Mouse (Mus musculus): ENCODE data around the gene Emx2. TPM values are rescaled to one million over a fixed set of nuclear protein-coding genes. Genes with fewer than 3 reads are reported as not detected.

Emx2 gene
- polyA plus RNA-seq, 1 experiment from 2014 or later, result 14.0 TPM

GRCm38 (mm10) chr19:59470913-59471312 lies 12.7 kb downstream of the Emx2 start:
- DNase-seq (ENCODE audit: low spot score), result peak; percentile 41

GRCm38 (mm10) chr19:59472844-59473243 lies 14.7 kb downstream of the Emx2 start:
- DNase-seq (ENCODE audit: low spot score) (no peak), ATAC-seq (ENCODE audit: insufficient number of reproducible peaks, low FRiP score, low TSS enrichment, low read depth) (no peak)
- Histone ChIP-seq H3K4me1 (ENCODE audit: control insufficient read depth, insufficient read depth, low read length) (peaks cover 14% of the 10 kb centered on the region), H3K36me3 (ENCODE audit: control insufficient read depth, insufficient read depth, low read length) (no peaks in the 10 kb centered on the region), H3K4me2 (ENCODE audit: low read depth, severe bottlenecking) (no peak overlapping the region), H3K4me3 (ENCODE audit: low read depth, low read length) (no peak overlapping the region), H3K27me3 (ENCODE audit: control insufficient read depth, insufficient read depth, low read length) (peaks cover 50% of the 10 kb centered on the region), H3K9me3 (ENCODE audit: control insufficient read depth, low read length) (no peaks in the 10 kb centered on the region), H3K27ac (replicated peaks; ENCODE audit: low read depth, low read length) (no peak overlapping the region), H3K9ac (ENCODE audit: low read length) (no peak overlapping the region)
- WGBS, result 91% methylated on average over 2 of the region's 2 CpGs

More at GRCm38 (mm10) chr19:59470913-59471312, 12.7 kb downstream of the Emx2 start:
- H3K4me3 ChIP-seq (ENCODE audit: low read depth, low read length), result no peak overlapping the region
- ATAC-seq (ENCODE audit: insufficient number of reproducible peaks, low FRiP score, low TSS enrichment, low read depth), result no peak
- H3K4me1 ChIP-seq (ENCODE audit: control insufficient read depth, insufficient read depth, low read length), result peaks cover 20% of the 10 kb centered on the region
- peak overlapping the region; percentile 31; the same call in 1 of the 2 replicates for H3K4me2 ChIP-seq (ENCODE audit: low read depth, severe bottlenecking)
- H3K9ac ChIP-seq (ENCODE audit: low read length), result peak overlapping the region; percentile 27; the same call in 1 of the 2 replicates
- no peaks in the 10 kb centered on the region for H3K36me3 ChIP-seq (ENCODE audit: control insufficient read depth, insufficient read depth, low read length)
- no peaks in the 10 kb centered on the region for H3K9me3 ChIP-seq (ENCODE audit: control insufficient read depth, low read length)
- no peak overlapping the region for H3K27ac ChIP-seq (replicated peaks; ENCODE audit: low read depth, low read length)
- WGBS, result under 1% methylated on average over 13 of the region's 13 CpGs
- H3K27me3 ChIP-seq (ENCODE audit: control insufficient read depth, insufficient read depth, low read length), result peaks cover 67% of the 10 kb centered on the region

DNA sequence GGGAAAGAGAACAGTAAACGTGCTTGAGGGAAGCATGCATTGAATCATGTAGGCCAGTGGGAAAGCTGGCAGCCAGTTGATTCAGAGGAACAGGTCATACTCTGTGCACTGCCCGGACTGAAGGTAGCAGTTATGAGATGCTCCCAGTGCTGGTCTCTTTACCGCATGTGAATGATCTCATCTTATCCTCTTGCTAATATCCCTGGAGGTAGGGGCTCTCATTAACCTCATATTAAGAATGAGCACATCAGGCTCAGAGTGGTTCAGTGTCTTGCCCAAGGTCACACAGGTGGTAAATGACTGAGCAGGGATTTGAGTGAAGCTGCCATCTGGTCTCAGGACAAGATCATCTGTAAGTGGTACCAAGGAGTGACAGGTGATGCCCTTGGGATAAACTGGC lies 21.7 kb downstream of the Emx2 start:
- H3K9ac ChIP-seq (ENCODE audit: low read length), result no peak overlapping the region
- WGBS, result 80% methylated on average over 3 of the region's 3 CpGs
- no peaks in the 10 kb centered on the region for H3K9me3 ChIP-seq (ENCODE audit: control insufficient read depth, low read length)
- no peaks in the 10 kb centered on the region for H3K4me1 ChIP-seq (ENCODE audit: control insufficient read depth, insufficient read depth, low read length)
- no peak overlapping the region for H3K4me3 ChIP-seq (ENCODE audit: low read depth, low read length)
- no peak overlapping the region for H3K4me2 ChIP-seq (ENCODE audit: low read depth, severe bottlenecking)
- DNase-seq (ENCODE audit: low spot score) (no peak), ATAC-seq (ENCODE audit: insufficient number of reproducible peaks, low FRiP score, low TSS enrichment, low read depth) (no peak)
- H3K27me3 ChIP-seq (ENCODE audit: control insufficient read depth, insufficient read depth, low read length), result no peaks in the 10 kb centered on the region
- H3K36me3 ChIP-seq (ENCODE audit: control insufficient read depth, insufficient read depth, low read length), result no peaks in the 10 kb centered on the region
- H3K27ac ChIP-seq (replicated peaks; ENCODE audit: low read depth, low read length), result no peak overlapping the region

DNA sequence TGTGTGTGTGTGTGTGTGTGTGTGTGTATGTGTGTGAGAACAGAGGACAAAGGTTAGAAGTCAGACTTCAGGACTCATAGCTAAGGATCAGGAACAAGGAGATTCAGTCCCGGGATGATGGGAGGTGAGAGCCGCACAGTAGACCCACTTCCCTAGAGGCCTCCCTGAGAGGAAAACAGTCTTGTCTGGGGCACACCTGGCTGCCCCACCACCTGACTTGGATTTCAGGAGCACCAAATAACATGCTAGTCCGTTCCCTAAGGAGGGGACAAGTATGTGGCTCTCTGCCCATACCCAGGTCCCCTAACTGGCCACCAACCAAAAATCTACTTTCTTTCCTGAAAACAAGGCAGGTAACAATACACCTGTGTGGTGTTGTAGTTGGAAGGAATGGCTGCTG lies 22.4 kb downstream of the Emx2 start:
- Histone ChIP-seq H3K27ac (replicated peaks; ENCODE audit: low read depth, low read length) (no peak overlapping the region), H3K4me3 (ENCODE audit: low read depth, low read length) (no peak overlapping the region), H3K27me3 (ENCODE audit: control insufficient read depth, insufficient read depth, low read length) (no peaks in the 10 kb centered on the region), H3K4me2 (ENCODE audit: low read depth, severe bottlenecking) (no peak overlapping the region), H3K9me3 (ENCODE audit: control insufficient read depth, low read length) (no peaks in the 10 kb centered on the region), H3K4me1 (ENCODE audit: control insufficient read depth, insufficient read depth, low read length) (no peaks in the 10 kb centered on the region), H3K9ac (ENCODE audit: low read length) (no peak overlapping the region), H3K36me3 (ENCODE audit: control insufficient read depth, insufficient read depth, low read length) (no peaks in the 10 kb centered on the region)
- no peak for ATAC-seq (ENCODE audit: insufficient number of reproducible peaks, low FRiP score, low TSS enrichment, low read depth)
- WGBS, result 85% methylated on average over 3 of the region's 3 CpGs
- no peak for DNase-seq (ENCODE audit: low spot score)

- no peak overlapping the region for H3K9ac ChIP-seq (ENCODE audit: low read length)
- DNase-seq (ENCODE audit: low spot score) (no peak), ATAC-seq (ENCODE audit: insufficient number of reproducible peaks, low FRiP score, low TSS enrichment, low read depth) (no peak)
- no peak overlapping the region for H3K4me3 ChIP-seq (ENCODE audit: low read depth, low read length)
- no peaks in the 10 kb centered on the region for H3K36me3 ChIP-seq (ENCODE audit: control insufficient read depth, insufficient read depth, low read length)
- no peak overlapping the region for H3K27ac ChIP-seq (replicated peaks; ENCODE audit: low read depth, low read length)
- H3K4me1 ChIP-seq (ENCODE audit: control insufficient read depth, insufficient read depth, low read length), result peaks cover 5% of the 10 kb centered on the region; the same call in 1 of the 2 replicates
- H3K27me3 ChIP-seq (ENCODE audit: control insufficient read depth, insufficient read depth, low read length), result no peaks in the 10 kb centered on the region
- H3K9me3 ChIP-seq (ENCODE audit: control insufficient read depth, low read length), result no peaks in the 10 kb centered on the region
- no peak overlapping the region for H3K4me2 ChIP-seq (ENCODE audit: low read depth, severe bottlenecking)
- 88% methylated on average over 1 of the region's 1 CpGs for WGBS
These were observed 34.1 kb downstream of the Emx2 start for GRCm38 (mm10) chr19:59492258-59492657.

GRCm38 (mm10) chr19:59496832-59497231 lies 38.7 kb downstream of the Emx2 start:
- Histone ChIP-seq H3K4me3 (ENCODE audit: low read depth, low read length) (no peak overlapping the region), H3K27ac (replicated peaks; ENCODE audit: low read depth, low read length) (no peak overlapping the region), H3K9ac (ENCODE audit: low read length) (no peak overlapping the region), H3K27me3 (ENCODE audit: control insufficient read depth, insufficient read depth, low read length) (no peaks in the 10 kb centered on the region), H3K4me2 (ENCODE audit: low read depth, severe bottlenecking) (no peak overlapping the region), H3K36me3 (ENCODE audit: control insufficient read depth, insufficient read depth, low read length) (no peaks in the 10 kb centered on the region), H3K9me3 (ENCODE audit: control insufficient read depth, low read length) (no peaks in the 10 kb centered on the region), H3K4me1 (ENCODE audit: control insufficient read depth, insufficient read depth, low read length) (no peaks in the 10 kb centered on the region)
- no peak for ATAC-seq (ENCODE audit: insufficient number of reproducible peaks, low FRiP score, low TSS enrichment, low read depth)
- no peak for DNase-seq (ENCODE audit: low spot score)
- 60% methylated on average over 4 of the region's 4 CpGs for WGBS

DNA sequence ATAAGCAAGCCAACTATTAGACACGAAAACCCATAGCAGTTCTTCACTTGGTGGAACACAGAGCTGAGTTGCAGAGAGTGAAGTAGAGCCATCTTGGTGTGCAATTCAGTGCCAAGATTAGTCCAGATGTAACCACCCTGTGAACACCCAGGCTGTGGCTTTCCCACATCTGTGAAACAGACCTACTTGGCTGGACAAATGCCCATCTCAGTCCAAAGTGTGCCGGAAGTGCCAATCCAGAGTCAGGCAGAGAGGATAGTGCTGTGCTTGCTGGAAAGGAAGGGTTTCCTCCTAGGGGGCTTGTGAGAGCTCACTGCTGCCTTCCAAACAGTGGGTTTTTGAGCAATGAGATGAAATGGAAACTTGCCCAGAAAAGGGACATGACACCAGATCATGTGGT lies 50.7 kb downstream of the Emx2 start:
- no peaks in the 10 kb centered on the region for H3K4me1 ChIP-seq (ENCODE audit: control insufficient read depth, insufficient read depth, low read length)
- WGBS, result 87% methylated on average over 2 of the region's 2 CpGs
- H3K27me3 ChIP-seq (ENCODE audit: control insufficient read depth, insufficient read depth, low read length), result no peaks in the 10 kb centered on the region
- H3K9me3 ChIP-seq (ENCODE audit: control insufficient read depth, low read length), result no peaks in the 10 kb centered on the region
- ATAC-seq (ENCODE audit: insufficient number of reproducible peaks, low FRiP score, low TSS enrichment, low read depth) (no peak), DNase-seq (ENCODE audit: low spot score) (no peak)
- H3K4me2 ChIP-seq (ENCODE audit: low read depth, severe bottlenecking), result no peak overlapping the region
- H3K4me3 ChIP-seq (ENCODE audit: low read depth, low read length), result no peak overlapping the region
- no peak overlapping the region for H3K27ac ChIP-seq (replicated peaks; ENCODE audit: low read depth, low read length)
- H3K9ac ChIP-seq (ENCODE audit: low read length), result no peak overlapping the region
- H3K36me3 ChIP-seq (ENCODE audit: control insufficient read depth, insufficient read depth, low read length), result no peaks in the 10 kb centered on the region

GRCm38 (mm10) chr19:59513181-59513580 lies 55.0 kb downstream of the Emx2 start:
- WGBS, result 82% methylated on average over 3 of the region's 3 CpGs
- DNase-seq (ENCODE audit: low spot score) (no peak), ATAC-seq (ENCODE audit: insufficient number of reproducible peaks, low FRiP score, low TSS enrichment, low read depth) (no peak)
- no peaks in the 10 kb centered on the region for H3K4me1 ChIP-seq (ENCODE audit: control insufficient read depth, insufficient read depth, low read length)
- H3K4me2 ChIP-seq (ENCODE audit: low read depth, severe bottlenecking), result no peak overlapping the region
- H3K9ac ChIP-seq (ENCODE audit: low read length), result no peak overlapping the region
- H3K4me3 ChIP-seq (ENCODE audit: low read depth, low read length), result no peak overlapping the region
- no peak overlapping the region for H3K27ac ChIP-seq (replicated peaks; ENCODE audit: low read depth, low read length)
- no peaks in the 10 kb centered on the region for H3K27me3 ChIP-seq (ENCODE audit: control insufficient read depth, insufficient read depth, low read length)
- no peaks in the 10 kb centered on the region for H3K36me3 ChIP-seq (ENCODE audit: control insufficient read depth, insufficient read depth, low read length)
- H3K9me3 ChIP-seq (ENCODE audit: control insufficient read depth, low read length), result no peaks in the 10 kb centered on the region
